Mouse (Mus musculus) liver, embryonic 14.5 days (tissue): ENCODE measurements around the gene Apex1.

Experiments used
- CTCF ChIP-seq: IDR thresholded peaks from 2 replicates; pipeline ENCODE4 v1.5.1; 2016; ENCODE audit warnings: antibody characterized with exemption, low read depth, control low read depth
- EP300 ChIP-seq: IDR thresholded peaks from 2 replicates; pipeline ENCODE4 v1.6.1; 2016; ENCODE audit warnings: antibody characterized with exemption, low read depth

GRCm38 (mm10) chr14:50930754-50931492 lies 6.2 kb downstream of the Apex1 start, which contains the start of the genes Pip4p1 and Pnp:
- TF ChIP-seq CTCF (no peak), EP300 (no peak; the same call in 1 of the 2 replicates)
